Mouse (Mus musculus): ENCODE results near the gene Trrap.

- no peak for TF ChIP-seq CTCF (conservative IDR thresholded peaks at IDR 0.05; ENCODE audit: low read length)
- TF ChIP-seq NANOG (IDR thresholded peaks at IDR 0.05; ENCODE audit: borderline replicate concordance, low read length) = no peak
Measured at GRCm38 (mm10) chr5:144797116-144797515, 29.6 kb downstream of the Trrap start.
